19 mouse cellular contexts compared by ENCODE assay signal in the genomic region with DNA sequence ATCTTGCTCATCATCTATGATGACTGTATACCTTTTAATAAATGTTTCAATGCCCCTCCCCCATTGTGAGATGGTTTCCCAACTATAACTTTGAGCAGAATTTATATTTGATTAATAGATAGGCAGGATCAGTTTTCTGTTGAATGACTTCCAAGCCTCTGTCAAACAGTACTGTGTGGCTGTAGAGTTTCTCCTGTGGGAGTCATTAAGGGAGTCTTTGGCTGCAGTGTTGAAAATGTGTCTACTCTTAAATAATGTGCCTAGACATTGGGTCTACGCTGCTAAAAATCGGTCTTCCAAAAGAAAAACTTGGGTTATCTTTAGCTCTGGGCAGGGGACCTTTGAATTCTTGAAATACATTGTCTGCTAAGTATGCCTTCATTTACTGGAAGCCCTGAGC.
"Had no signal": no experiment of that assay in that cellular context is flagged by ENCODE, and none has a peak within 500 bp of the region (broad histone marks: within the 10 kb centered on the region; RNA-seq: fewer than 3 reads in every experiment).

No protein-coding gene starts in this region.

- DNase-seq: kidney, adult 18-20 months; kidney, postnatal 25 days; layer of hippocampus, adult 9-11 months; liver; midbrain, embryonic 14.5 days; right cerebral cortex, postnatal 14 days; right cerebral cortex, postnatal 4 days; thymus, adult 2 months; thymus, postnatal 14 days; thymus, postnatal 4 days had no signal

- H3K27me3 ChIP-seq: limb, embryonic 13.5 days; liver, embryonic 12.5 days; liver, embryonic 15.5 days had no signal

- H3K4me1 ChIP-seq: limb, embryonic 10.5 days; limb, embryonic 13.5 days; liver, embryonic 12.5 days; liver, embryonic 15.5 days had no signal

- H3K4me2 ChIP-seq: limb, embryonic 13.5 days; liver, embryonic 12.5 days; liver, embryonic 15.5 days; midbrain, embryonic 11.5 days had no signal

- ATAC-seq: inflammation-experienced regulatory T-cells, adult 6 months; intestine, embryonic 16.5 days; liver, embryonic 12.5 days had no signal

- H3K4me3 ChIP-seq: layer of hippocampus, adult 2 months; limb, embryonic 10.5 days; limb, embryonic 13.5 days; liver, embryonic 12.5 days; liver, embryonic 15.5 days had no signal

- H3K27ac ChIP-seq: layer of hippocampus, adult 2 months; limb, embryonic 10.5 days; limb, embryonic 13.5 days; liver, embryonic 12.5 days; liver, embryonic 15.5 days; stomach, postnatal 0 days had no signal

- H3K36me3 ChIP-seq: limb, embryonic 10.5 days; limb, embryonic 13.5 days; liver, embryonic 12.5 days; liver, embryonic 15.5 days had no signal

- H3K9ac ChIP-seq: limb, embryonic 13.5 days; liver, embryonic 12.5 days; liver, embryonic 15.5 days had no signal

- H3K9me3 ChIP-seq: limb, embryonic 10.5 days; limb, embryonic 13.5 days; liver, embryonic 12.5 days; liver, embryonic 15.5 days had no signal
